Comparison of ENCODE assay signal across 8 mouse cellular contexts in the genomic region with DNA sequence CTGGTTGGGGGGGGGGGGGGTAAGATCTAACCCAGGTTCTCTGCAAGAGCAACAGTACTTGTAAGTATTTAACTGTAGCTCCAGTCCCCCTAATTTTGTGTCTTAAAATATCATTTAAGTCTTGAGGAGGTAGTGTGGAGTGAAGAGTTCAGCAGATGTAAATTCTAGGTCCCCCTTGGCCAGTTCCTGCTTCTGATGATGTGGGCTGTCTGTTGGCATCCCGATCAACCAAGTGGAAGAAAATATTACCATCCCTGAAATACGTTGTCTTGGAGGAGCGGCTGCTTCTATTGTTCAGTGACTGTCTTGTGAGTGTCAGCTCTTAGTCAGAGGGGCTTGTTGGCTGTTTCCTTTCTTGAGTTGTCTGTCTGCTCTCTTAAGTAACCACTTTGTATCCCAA. TPM values are rescaled to one million over a fixed set of nuclear protein-coding genes. Genes with fewer than 3 reads are reported as not detected.
DNase-seq lines count a peak whose midpoint lies in the region; ATAC-seq and TF ChIP-seq lines count a peak whose summit lies in the region.

No protein-coding gene starts in this region.

- H3K27me3 ChIP-seq in liver, embryonic 11.5 days (replicated peaks; ENCODE audit: control insufficient read depth, insufficient read depth, low read length) = no peaks in the 10 kb centered on the region
- no peaks in the 10 kb centered on the region; the same call in 1 of the 2 replicates for H3K27me3 ChIP-seq in forebrain, embryonic 13.5 days
- no peaks in the 10 kb centered on the region for H3K27me3 ChIP-seq in limb, embryonic 14.5 days (ENCODE audit: control insufficient read depth, insufficient read depth, low read length)

- H3K36me3 ChIP-seq in liver, embryonic 11.5 days (ENCODE audit: control insufficient read depth, insufficient read depth, low read length) = no peaks in the 10 kb centered on the region
- no peaks in the 10 kb centered on the region for H3K36me3 ChIP-seq in forebrain, embryonic 13.5 days (ENCODE audit: poor library complexity, severe bottlenecking)
- H3K36me3 ChIP-seq in limb, embryonic 14.5 days (ENCODE audit: control insufficient read depth, insufficient read depth, low read length) = 0 out of 2 replicates have a peak, but pooled peaks cover 4% of the 10 kb centered on the region

- H3K4me1 ChIP-seq in liver, embryonic 11.5 days (replicated peaks; ENCODE audit: control insufficient read depth, insufficient read depth, low read length) = peaks cover 33% of the 10 kb centered on the region
- peaks cover 64% of the 10 kb centered on the region for H3K4me1 ChIP-seq in forebrain, embryonic 13.5 days
- peaks cover 54% of the 10 kb centered on the region for H3K4me1 ChIP-seq in limb, embryonic 14.5 days (ENCODE audit: control insufficient read depth, insufficient read depth, low read length)

- ATAC-seq in liver, embryonic 11.5 days (replicated peaks; ENCODE audit: low FRiP score) = no peak
- ATAC-seq in forebrain, embryonic 13.5 days = no peak
- no peak for ATAC-seq in limb, embryonic 14.5 days (ENCODE audit: low FRiP score, low read depth)
- ATAC-seq in inflammation-experienced regulatory T-cells, adult 6 months = no peak
- no peak for ATAC-seq in granulocyte monocyte progenitor cell, adult 5-6 weeks (replicated peaks; ENCODE audit: poor library complexity, severe bottlenecking)

- no peak overlapping the region for H3K27ac ChIP-seq in liver, embryonic 11.5 days (ENCODE audit: low read depth, low read length)
- no peak overlapping the region for H3K27ac ChIP-seq in forebrain, embryonic 13.5 days
- H3K27ac ChIP-seq in limb, embryonic 14.5 days (replicated peaks; ENCODE audit: low read depth, low read length) = no peak overlapping the region

- no peaks in the 10 kb centered on the region for H3K9me3 ChIP-seq in liver, embryonic 11.5 days (ENCODE audit: control insufficient read depth, low read length)
- H3K9me3 ChIP-seq in forebrain, embryonic 13.5 days (replicated peaks) = no peaks in the 10 kb centered on the region
- no peaks in the 10 kb centered on the region for H3K9me3 ChIP-seq in limb, embryonic 14.5 days (ENCODE audit: control insufficient read depth, low read length)

- DNase-seq in liver, embryonic 11.5 days (ENCODE audit: low spot score) = no peak
- no peak for DNase-seq in liver
- no peak for DNase-seq in limb, embryonic 14.5 days (ENCODE audit: low spot score)
- DNase-seq in retina, postnatal 1 day = peak; percentile 45
- no peak for DNase-seq in spleen, postnatal 14 days (ENCODE audit: low spot score in 2 of 2)

- H3K9ac ChIP-seq in liver, embryonic 11.5 days (ENCODE audit: low read depth, low read length) = no peak overlapping the region
- H3K9ac ChIP-seq in forebrain, embryonic 13.5 days = peak overlapping the region; percentile 97; the same call in 1 of the 2 replicates
- no peak overlapping the region for H3K9ac ChIP-seq in limb, embryonic 14.5 days (ENCODE audit: low read depth, low read length, severe bottlenecking)

- peak overlapping the region; percentile 29; the same call in 1 of the 2 replicates for H3K4me2 ChIP-seq in liver, embryonic 11.5 days
- peak overlapping the region; percentile 78 for H3K4me2 ChIP-seq in forebrain, embryonic 13.5 days
- peak overlapping the region; percentile 90 for H3K4me2 ChIP-seq in limb, embryonic 14.5 days (replicated peaks; ENCODE audit: low read depth, low read length, severe bottlenecking)

- 66% methylated on average over 3 of the region's 3 CpGs for WGBS in liver, embryonic 11.5 days
- 26% methylated on average over 3 of the region's 3 CpGs for WGBS in forebrain, embryonic 13.5 days
- 65% methylated on average over 3 of the region's 3 CpGs for WGBS in limb, embryonic 14.5 days

- no peak for TF ChIP-seq POLR2A in limb, embryonic 14.5 days (IDR thresholded peaks at IDR 0.05; ENCODE audit: borderline replicate concordance, extremely low read depth, insufficient read depth, insufficient read length)

- H3K4me3 ChIP-seq in liver, embryonic 11.5 days (ENCODE audit: low read depth, low read length) = no peak overlapping the region
- peak overlapping the region; percentile 89 for H3K4me3 ChIP-seq in forebrain, embryonic 13.5 days
- peak overlapping the region; percentile 89; the same call in 1 of the 2 replicates for H3K4me3 ChIP-seq in limb, embryonic 14.5 days (replicated peaks; ENCODE audit: low read length)

RNA-seq across cellular contexts. Expression of a gene that starts 3.2 kb away (rescaled TPM):
- polyA plus RNA-seq in liver, embryonic 11.5 days (2014; fragmentation: Nextera tagmentation; extraction: Ambion mirVana) = 294 and 295 TPM in 2 replicates
- 770 and 773 TPM in 2 replicates for polyA plus RNA-seq in forebrain, embryonic 13.5 days (2015; fragmentation: Nextera tagmentation; extraction: Ambion mirVana)
- 674 and 696 TPM in 2 replicates for polyA plus RNA-seq in limb, embryonic 14.5 days (2012; rRNA removed)
- polyA plus RNA-seq in limb, embryonic 14.5 days (2014; fragmentation: Nextera tagmentation; extraction: Ambion mirVana) = 746 and 782 TPM in 2 replicates
- 1 to 10 TPM; 1.4 to 2.3 (median 2.1) TPM for polyA plus RNA-seq in inflammation-experienced regulatory T-cells, adult 6 months (2017; shearing (Covaris generic))
- 34.5 and 37.7 TPM in 2 replicates for total RNA-seq in granulocyte monocyte progenitor cell, adult 5-6 weeks (2014; fragmentation: Nextera tagmentation)
- total RNA-seq in granulocyte monocyte progenitor cell, adult 5-6 weeks (2017) = 24.6 and 28.0 TPM in 2 replicates

Comparison
In these comparisons a context has a peak if more than half of its experiments do, and no peak if none do; other contexts are left out.
1. H3K4me2 ChIP-seq: peak in every context shown above with its lines; median percentile 90 in limb, embryonic 14.5 days; 78 in forebrain, embryonic 13.5 days; 29 in liver, embryonic 11.5 days.
2. RNA of a gene that starts 3.2 kb away (polyA plus RNA-seq): 770 to 773 TPM in forebrain, embryonic 13.5 days, 674 to 782 TPM in limb, embryonic 14.5 days and 294 to 295 TPM in liver, embryonic 11.5 days; 1.4 to 2.3 TPM in inflammation-experienced regulatory T-cells, adult 6 months; every median in the first group is over 10 times any median in the second.